Mouse (Mus musculus): Measurements from ENCODE around the gene Cabp4. TPM values are rescaled to one million over a fixed set of nuclear protein-coding genes. Genes with fewer than 3 reads are reported as not detected.
A peak's percentile ranks its signal among the peaks of the same experiment; 100 is the strongest.

The Cabp4 gene
- polyA plus RNA-seq, 1 experiment from 2014 or later: 0.09 TPM

- Histone ChIP-seq H3K4me1 (peaks cover 10% of the 10 kb centered on the region), H3K4me3 (replicated peaks) (0 out of 2 replicates have a peak within 1 kb of the TSS, but pooled peaks have one; percentile 0), H3K36me3 (replicated peaks) (no peaks in the 10 kb centered on the region), H3K4me2 (peak within 1 kb of the TSS; percentile 40), H3K27ac (no peak within 1 kb of the TSS), H3K27me3 (peaks cover 12% of the 10 kb centered on the region; the same call in 1 of the 2 replicates), H3K9ac (peak within 1 kb of the TSS; percentile 45), H3K9me3 (no peaks in the 10 kb centered on the region)
- peak; percentile 65; the same call in 1 of the 2 replicates for ATAC-seq (ENCODE audit: low FRiP score)
- WGBS: 3% methylated on average over 11 of the region's 11 CpGs
Observed at GRCm38 (mm10) chr19:4175368-4175947, 31.6 kb upstream of the Cabp4 start, which contains the start of gene Carns1. TSS of gene Carns1 (minus strand) at chr19:4175479.

DNA sequence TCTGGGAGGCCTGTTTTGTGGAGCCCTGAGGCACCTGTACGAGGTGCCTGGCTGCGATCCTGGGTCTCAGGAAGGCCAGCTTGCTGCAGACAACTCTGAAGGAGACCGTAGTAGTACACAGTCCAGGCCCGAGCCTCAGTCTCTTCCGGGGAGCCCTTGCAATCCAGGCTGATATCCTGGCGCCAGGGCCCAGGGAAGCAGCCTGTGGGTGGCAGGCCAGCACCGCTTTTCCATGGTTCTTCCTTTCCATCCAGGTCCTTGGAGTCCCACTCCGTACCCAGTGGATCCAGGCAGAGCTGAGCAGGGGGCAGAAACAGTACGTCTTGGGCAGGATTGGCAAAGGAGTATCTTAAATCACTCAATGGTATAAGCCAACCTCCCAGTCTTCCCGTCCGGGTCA is 29.1 kb upstream of the Cabp4 start:
- peaks cover 18% of the 10 kb centered on the region for H3K4me1 ChIP-seq
- WGBS: 61% methylated on average over 11 of the region's 11 CpGs
- ATAC-seq (ENCODE audit: low FRiP score): no peak
- H3K36me3 ChIP-seq (replicated peaks): no peaks in the 10 kb centered on the region
- H3K4me3 ChIP-seq (replicated peaks): no peak overlapping the region
- H3K4me2 ChIP-seq: no peak overlapping the region
- 0 out of 2 replicates have a peak overlapping the region, but pooled peaks have one; percentile 4 for H3K9ac ChIP-seq
- peaks cover 12% of the 10 kb centered on the region; the same call in 1 of the 2 replicates for H3K27me3 ChIP-seq
- no peaks in the 10 kb centered on the region for H3K9me3 ChIP-seq
- no peak overlapping the region for H3K27ac ChIP-seq

- H3K27me3 ChIP-seq: 0 out of 2 replicates have a peak, but pooled peaks cover 6% of the 10 kb centered on the region
- no peak for ATAC-seq (ENCODE audit: low FRiP score)
- H3K27ac ChIP-seq: no peak overlapping the region
- H3K9me3 ChIP-seq: no peaks in the 10 kb centered on the region
- H3K4me2 ChIP-seq: no peak overlapping the region
- H3K4me3 ChIP-seq (replicated peaks): no peak overlapping the region
- peaks cover 18% of the 10 kb centered on the region for H3K4me1 ChIP-seq
- no peaks in the 10 kb centered on the region for H3K36me3 ChIP-seq (replicated peaks)
- WGBS: 73% methylated on average over 13 of the region's 13 CpGs
- H3K9ac ChIP-seq: no peak overlapping the region
Observed at GRCm38 (mm10) chr19:4171393-4172290, 27.8 kb upstream of the Cabp4 start.

DNA sequence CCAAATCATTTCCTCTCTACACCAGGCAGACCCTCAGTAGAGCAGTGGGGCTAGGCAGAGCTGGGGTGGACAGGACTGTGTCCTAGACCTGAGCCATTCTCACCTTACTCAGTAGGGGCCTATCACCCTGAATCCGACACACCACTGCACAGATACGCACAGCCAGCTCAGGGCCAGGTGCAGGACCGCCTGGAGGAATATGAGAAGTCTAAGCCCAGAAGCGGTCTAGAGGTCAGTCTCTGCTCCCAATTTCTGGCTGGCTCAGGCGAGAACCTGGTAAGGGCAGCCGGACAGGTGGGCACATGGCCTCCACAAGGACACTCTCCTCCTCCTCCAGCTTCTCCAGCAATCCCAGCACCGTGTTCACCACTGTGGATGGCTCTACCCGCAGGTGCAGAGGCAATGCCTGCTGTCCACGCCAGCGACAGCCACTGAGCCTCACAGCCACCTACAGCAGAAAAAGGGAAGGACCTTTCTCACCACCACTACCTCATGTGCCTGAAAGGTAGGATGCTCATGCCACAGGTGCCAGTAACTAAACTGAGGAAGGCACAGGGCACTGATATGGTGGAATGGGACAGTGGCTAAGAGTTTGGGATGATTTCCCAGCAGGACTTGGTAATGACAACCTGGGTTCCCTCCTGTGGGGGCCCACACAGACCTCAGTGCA is 27.0 kb upstream of the Cabp4 start:
- no peak overlapping the region for H3K4me2 ChIP-seq
- WGBS: 91% methylated on average over 10 of the region's 10 CpGs
- no peak for ATAC-seq (ENCODE audit: low FRiP score)

DNA sequence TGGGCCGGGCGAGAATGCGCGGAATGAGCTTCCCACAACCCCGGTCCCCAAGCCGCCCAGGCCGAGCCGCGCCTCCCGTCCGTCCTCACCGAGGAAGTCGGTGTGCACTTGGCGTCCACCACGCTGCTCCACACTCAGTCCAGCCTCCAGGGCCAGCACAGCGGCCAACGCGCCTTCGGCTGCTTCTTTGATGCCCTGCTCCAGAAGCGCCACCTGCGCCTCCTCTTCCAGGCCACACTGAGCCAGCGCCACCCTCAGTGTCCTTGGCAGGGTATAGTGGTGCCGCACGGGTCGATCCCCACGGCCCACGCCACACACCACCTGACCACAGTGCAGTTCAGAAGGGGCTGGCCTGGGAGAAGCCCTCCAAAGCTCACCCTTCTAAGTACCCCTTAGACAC is 26.0 kb upstream of the Cabp4 start:
- Histone ChIP-seq H3K9ac (peak overlapping the region; percentile 84), H3K36me3 (replicated peaks) (no peaks in the 10 kb centered on the region), H3K27me3 (0 out of 2 replicates have a peak, but pooled peaks cover 5% of the 10 kb centered on the region), H3K4me2 (peak overlapping the region; percentile 80), H3K4me3 (replicated peaks) (peak overlapping the region; percentile 43), H3K4me1 (peaks cover 8% of the 10 kb centered on the region), H3K27ac (peak overlapping the region; percentile 88), H3K9me3 (no peaks in the 10 kb centered on the region)
- 9% methylated on average over 27 of the region's 27 CpGs for WGBS
- peak; percentile 56 for ATAC-seq (ENCODE audit: low FRiP score)

More for the DNA sequence above, 27.0 kb upstream of the Cabp4 start:
- H3K27ac ChIP-seq: no peak overlapping the region
- no peaks in the 10 kb centered on the region for H3K9me3 ChIP-seq
- H3K27me3 ChIP-seq: 0 out of 2 replicates have a peak, but pooled peaks cover 5% of the 10 kb centered on the region
- no peaks in the 10 kb centered on the region for H3K36me3 ChIP-seq (replicated peaks)
- peaks cover 18% of the 10 kb centered on the region for H3K4me1 ChIP-seq
- H3K9ac ChIP-seq: no peak overlapping the region
- H3K4me3 ChIP-seq (replicated peaks): no peak overlapping the region

DNA sequence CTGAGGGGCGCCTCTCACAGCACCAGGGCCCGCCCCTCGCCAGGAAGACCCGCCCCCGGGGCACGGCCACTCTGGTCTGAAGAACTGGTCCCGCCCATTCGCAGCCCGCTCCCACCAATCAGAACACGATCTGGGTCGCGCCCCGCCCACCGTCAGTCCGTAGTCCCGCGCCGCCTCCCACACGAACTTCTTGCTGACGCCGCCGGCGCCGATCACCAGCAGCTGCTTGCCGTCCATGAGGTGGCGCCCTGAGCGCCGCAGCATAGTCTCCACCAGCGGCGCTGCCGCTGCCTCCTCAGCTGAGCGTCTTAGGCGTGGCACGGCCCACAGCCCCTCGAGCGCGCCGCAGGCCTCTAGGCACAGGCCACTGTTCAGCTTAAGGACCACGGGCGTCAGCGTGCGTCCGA is 25.5 kb upstream of the Cabp4 start:
- Histone ChIP-seq H3K36me3 (replicated peaks) (no peaks in the 10 kb centered on the region), H3K4me1 (peaks cover 8% of the 10 kb centered on the region), H3K4me3 (replicated peaks) (peak overlapping the region; percentile 43), H3K27me3 (0 out of 2 replicates have a peak, but pooled peaks cover 5% of the 10 kb centered on the region), H3K27ac (peak overlapping the region; percentile 88), H3K9ac (peak overlapping the region; percentile 84), H3K4me2 (peak overlapping the region; percentile 80), H3K9me3 (no peaks in the 10 kb centered on the region)
- peak; percentile 97 for ATAC-seq (ENCODE audit: low FRiP score)
- WGBS: under 1% methylated on average over 40 of the region's 43 CpGs

DNA sequence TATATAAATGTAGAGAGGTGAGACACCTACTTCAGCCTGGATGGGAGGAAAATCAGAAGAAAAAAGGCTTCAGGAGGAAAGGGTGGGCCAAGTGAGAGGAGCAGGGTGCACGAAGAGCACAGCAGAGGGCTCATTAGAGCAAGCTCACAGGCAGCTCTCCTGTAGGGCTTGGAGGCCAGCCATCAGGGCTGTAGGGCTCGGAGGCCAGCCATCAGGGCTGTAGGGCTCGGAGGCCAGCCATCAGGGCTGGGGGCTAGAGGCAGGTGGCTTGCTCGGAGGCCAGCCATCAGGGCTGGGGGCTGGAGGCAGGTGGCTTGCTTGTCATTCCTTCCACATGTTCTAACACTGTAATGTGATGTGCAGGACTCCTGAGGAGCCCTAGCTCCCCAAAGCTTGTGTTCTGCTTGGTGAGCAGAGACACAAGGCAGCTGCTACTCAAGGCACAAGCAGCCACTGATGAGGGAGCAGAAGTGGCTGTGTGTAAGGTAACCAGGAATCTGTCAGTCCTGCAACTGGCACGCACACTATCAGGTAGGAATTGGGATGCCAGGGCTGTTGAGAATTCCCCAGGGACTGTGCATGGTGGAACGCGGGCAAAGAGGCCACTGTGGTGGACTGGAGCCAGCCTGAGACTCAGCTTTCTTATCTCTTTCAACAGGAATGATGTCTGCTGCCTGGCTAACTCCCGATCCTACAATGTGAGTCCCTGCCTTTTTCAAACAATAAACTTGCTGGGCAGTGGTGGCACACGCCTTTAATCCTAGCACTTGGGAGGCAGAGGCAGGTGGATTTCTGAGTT is 23.0 kb upstream of the Cabp4 start:
- Histone ChIP-seq H3K4me1 (peaks cover 21% of the 10 kb centered on the region), H3K36me3 (replicated peaks) (peaks cover under 1% of the 10 kb centered on the region; the same call in 1 of the 2 replicates), H3K27ac (no peak overlapping the region), H3K4me2 (no peak overlapping the region), H3K4me3 (replicated peaks) (no peak overlapping the region), H3K9me3 (no peaks in the 10 kb centered on the region), H3K9ac (no peak overlapping the region), H3K27me3 (0 out of 2 replicates have a peak, but pooled peaks cover 5% of the 10 kb centered on the region)
- no peak for ATAC-seq (ENCODE audit: low FRiP score)
- WGBS: 77% methylated on average over 9 of the region's 9 CpGs

DNA sequence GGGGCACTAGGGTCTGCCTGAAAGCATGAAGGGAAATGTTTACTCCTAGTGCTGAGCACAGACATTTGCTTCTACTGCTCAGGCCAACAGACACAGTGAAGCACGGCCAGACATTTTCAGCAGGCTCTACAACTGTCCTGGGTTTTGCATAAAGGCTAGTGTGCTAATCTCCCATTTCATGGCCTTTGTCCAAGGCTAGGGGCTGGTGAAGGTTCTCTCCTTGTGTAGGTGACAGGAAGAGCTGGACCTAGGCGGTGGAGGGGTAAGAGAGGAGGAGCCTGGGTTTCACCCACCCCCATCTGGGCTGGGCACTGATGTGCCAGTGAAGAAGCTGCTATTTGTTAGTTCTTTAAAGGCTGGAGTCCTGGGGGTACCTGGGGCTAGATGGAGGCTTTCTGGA is 20.9 kb upstream of the Cabp4 start:
- no peak overlapping the region for H3K27ac ChIP-seq
- ATAC-seq (ENCODE audit: low FRiP score): no peak

DNA sequence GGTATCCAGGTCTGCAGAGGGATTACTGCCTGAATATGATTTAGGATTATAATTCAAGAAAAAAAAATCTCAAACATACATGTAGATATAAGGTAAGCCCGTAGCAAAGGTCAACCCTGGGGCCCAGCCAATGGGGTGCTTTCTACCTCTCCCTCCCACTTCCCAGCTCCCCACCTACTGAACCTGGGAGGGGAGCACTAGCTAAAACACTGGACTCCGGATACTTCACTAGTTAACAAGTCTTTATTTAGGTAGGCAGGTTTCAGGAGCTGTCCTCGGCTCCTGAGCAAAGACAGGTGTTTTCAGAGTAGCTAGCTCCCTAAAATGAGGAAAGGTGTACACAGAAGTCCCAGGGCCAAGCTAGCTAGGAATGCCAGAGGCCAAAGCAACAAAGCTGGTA is 20.3 kb upstream of the Cabp4 start:
- WGBS: 83% methylated on average over 3 of the region's 3 CpGs
- Histone ChIP-seq H3K4me3 (replicated peaks) (no peak overlapping the region), H3K9ac (no peak overlapping the region), H3K27ac (no peak overlapping the region), H3K9me3 (no peaks in the 10 kb centered on the region), H3K27me3 (no peaks in the 10 kb centered on the region), H3K4me2 (no peak overlapping the region), H3K4me1 (peaks cover 14% of the 10 kb centered on the region), H3K36me3 (replicated peaks) (peaks cover 23% of the 10 kb centered on the region)
- no peak for ATAC-seq (ENCODE audit: low FRiP score)

More for the DNA sequence above, 20.9 kb upstream of the Cabp4 start:
- no peak overlapping the region for H3K4me2 ChIP-seq
- peaks cover 16% of the 10 kb centered on the region for H3K36me3 ChIP-seq (replicated peaks)
- no peaks in the 10 kb centered on the region for H3K9me3 ChIP-seq
- H3K4me1 ChIP-seq: peaks cover 15% of the 10 kb centered on the region
- no peaks in the 10 kb centered on the region for H3K27me3 ChIP-seq
- 64% methylated on average over 2 of the region's 2 CpGs for WGBS
- H3K4me3 ChIP-seq (replicated peaks): no peak overlapping the region
- no peak overlapping the region for H3K9ac ChIP-seq

DNA sequence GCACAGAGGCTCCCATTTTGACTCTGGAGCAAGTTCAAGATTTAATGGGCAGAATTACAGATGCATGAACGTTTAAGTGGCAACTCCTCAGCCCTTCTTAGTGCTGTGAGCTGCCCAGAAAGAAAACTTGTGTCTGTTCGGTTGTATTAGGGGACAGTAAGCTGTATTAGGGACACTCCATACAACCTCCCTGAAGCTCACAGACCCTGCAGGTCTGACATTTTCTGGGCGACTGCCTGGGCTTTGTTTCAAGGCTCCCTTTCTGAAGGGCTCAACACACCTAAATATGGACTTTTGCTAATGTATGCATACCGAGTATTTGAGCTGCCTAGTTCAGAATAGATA is 19.7 kb upstream of the Cabp4 start:
- peaks cover 28% of the 10 kb centered on the region for H3K36me3 ChIP-seq (replicated peaks)
- H3K27ac ChIP-seq: peak overlapping the region; percentile 61
- peak overlapping the region; percentile 78 for H3K4me3 ChIP-seq (replicated peaks)
- H3K27me3 ChIP-seq: no peaks in the 10 kb centered on the region
- H3K9ac ChIP-seq: peak overlapping the region; percentile 74
- peak overlapping the region; percentile 93 for H3K4me2 ChIP-seq
- H3K9me3 ChIP-seq: no peaks in the 10 kb centered on the region
- peaks cover 14% of the 10 kb centered on the region for H3K4me1 ChIP-seq
- 36% methylated on average over 4 of the region's 4 CpGs for WGBS
- peak; percentile 34 for ATAC-seq (ENCODE audit: low FRiP score)

DNA sequence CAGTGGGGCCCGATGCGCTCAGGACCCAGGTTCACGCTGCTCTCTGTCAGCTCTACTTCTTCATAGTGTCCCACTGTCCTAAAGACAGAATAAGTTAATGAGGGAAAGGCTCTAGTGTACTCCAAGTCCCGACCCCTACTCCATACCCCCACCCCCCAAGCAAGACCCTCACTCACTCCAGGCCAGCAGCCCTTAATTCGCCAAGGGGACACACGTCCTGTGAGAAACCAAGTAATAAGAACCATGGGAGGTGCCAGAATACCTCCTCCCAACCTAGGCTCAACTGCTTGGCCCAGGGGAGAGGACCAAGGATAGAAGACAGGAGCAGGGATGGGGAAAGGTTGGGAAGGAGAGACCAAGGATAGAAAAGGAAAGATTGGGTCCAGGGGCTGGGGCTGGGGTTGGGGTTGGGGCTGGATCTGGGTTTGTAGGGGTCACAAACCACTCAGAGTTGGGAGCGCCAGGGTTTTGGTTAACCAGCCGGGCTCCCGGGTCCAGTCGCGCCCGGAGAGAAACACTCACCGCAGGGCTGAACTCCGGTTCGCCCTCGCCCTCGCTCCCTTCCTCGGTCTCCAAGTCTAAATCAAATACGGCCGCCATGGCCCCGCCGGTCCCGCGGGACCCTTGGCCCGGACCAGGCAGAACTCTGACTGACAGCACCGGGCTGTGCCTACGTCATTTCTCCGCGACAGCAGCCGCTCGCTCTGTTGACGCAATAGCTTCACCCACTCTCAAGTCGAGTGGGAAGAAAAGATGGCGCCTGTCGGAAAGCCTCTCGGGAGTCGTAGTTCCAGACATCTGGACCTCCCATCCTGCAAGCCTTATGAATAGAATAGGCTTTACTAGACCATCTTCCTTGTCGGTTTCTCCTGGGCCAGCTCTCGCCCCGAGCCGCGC is 19.1 kb upstream of the Cabp4 start, which contains the start of gene Rps6kb2:
Gene Rps6kb2, minus strand, starts transcription at position 709 of the 897 bp plus-strand sequence.
- H3K27me3 ChIP-seq: no peaks in the 10 kb centered on the region
- peak; percentile 93 for ATAC-seq (ENCODE audit: low FRiP score)
- H3K4me2 ChIP-seq: peak within 1 kb of the TSS; percentile 93
- peaks cover 35% of the 10 kb centered on the region for H3K36me3 ChIP-seq (replicated peaks)
- H3K4me3 ChIP-seq (replicated peaks): peak within 1 kb of the TSS; percentile 78
- H3K9ac ChIP-seq: peak within 1 kb of the TSS; percentile 74
- 7% methylated on average over 42 of the region's 42 CpGs for WGBS
- peaks cover 14% of the 10 kb centered on the region for H3K4me1 ChIP-seq
- no peaks in the 10 kb centered on the region for H3K9me3 ChIP-seq
- peak within 1 kb of the TSS; percentile 61 for H3K27ac ChIP-seq

Measured in forebrain, embryonic 12.5 days (tissue).